Mouse (Mus musculus): Measurements from ENCODE around the gene Rufy4.

DNA sequence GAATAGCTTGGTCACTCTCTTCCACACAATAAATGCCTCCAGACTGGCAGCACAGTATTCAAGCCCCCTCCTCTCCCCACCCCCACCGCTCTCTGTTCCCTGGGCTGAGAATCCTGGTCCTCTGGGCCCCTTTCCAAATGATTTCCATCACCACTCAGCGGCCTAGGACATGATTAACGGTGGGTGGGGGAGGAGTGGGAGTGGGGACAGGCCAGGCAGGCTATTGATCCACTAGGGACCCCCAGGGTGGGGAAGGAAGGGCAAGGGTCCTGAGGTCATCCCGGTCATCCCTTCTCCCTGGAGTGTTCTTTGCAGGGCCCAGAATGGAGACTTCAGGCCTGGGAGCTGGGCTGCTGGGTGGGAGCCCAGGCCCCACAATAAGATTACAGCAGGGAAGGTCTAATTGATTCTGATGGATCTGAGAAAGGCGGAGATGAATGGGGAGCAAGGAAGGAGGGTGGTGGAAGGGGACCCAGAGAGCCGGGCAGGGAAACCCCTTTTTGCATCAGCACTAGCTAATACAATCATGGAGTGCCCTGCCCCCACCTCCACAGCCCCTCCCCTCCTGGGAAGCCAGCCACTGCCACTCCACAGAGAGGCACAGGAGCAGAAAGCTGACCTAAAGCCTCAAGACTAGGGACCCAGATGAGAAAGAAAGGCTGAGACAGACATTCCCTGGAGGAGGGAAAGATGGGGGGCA, 21.5 kb upstream of the Rufy4 start:
- TF ChIP-seq CTCF (IDR thresholded peaks at IDR 0.05; ENCODE audit: low read depth): no peak
- TF ChIP-seq EP300 (IDR thresholded peaks at IDR 0.05; ENCODE audit: low read depth): no peak

All from liver, postnatal 0 days (tissue).